Mouse (Mus musculus) thymus, postnatal 14 days (tissue): ENCODE results near the gene Trim2.

Experiments
- DNase-seq: peaks from one replicate; pipeline ENCODE4 v3.0.0; 2021

Gene Trim2

GRCm38 (mm10) chr3:84252776-84253654, 53.7 kb downstream of the Trim2 start:
- DNase-seq, result no peak

DNA sequence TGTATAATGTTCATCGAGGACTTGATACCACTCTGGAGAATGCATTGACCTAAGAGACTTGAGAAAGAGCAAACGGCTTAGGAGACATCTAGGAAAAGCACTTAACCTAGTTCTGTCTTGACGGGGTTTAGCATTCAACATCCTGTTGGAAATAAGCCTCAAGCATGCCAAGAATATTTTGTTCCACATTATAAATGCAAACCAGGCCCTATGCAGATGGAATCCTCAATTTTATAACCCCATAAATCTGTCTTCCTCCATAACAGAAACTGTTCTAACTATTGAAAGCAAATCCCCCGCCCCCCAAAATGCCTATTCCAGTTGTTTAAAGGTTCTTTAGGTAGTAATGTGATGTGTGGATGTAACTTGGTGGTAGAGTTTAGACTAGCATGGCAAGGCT, 55.0 kb downstream of the Trim2 start:
- DNase-seq, result no peak

DNA sequence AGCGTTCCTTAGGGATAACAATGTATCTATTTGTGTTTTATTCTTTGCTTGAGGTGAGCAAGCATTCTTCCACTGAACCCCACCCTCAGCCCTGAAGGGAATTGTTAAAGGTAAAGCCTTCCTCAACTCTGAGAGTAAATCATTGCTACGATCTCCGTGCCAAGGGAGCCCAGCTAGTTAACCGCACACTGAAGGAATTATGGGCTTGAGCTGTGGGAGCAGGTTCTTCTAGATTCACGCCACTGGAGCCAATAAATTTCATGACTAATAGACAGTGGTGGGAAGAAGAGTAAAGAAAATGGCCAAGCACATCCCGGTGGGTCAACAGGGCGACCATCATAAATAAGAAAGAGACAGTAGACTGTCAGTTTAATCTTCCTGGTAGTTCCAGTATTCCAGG, 56.4 kb downstream of the Trim2 start:
- no peak for DNase-seq

DNA sequence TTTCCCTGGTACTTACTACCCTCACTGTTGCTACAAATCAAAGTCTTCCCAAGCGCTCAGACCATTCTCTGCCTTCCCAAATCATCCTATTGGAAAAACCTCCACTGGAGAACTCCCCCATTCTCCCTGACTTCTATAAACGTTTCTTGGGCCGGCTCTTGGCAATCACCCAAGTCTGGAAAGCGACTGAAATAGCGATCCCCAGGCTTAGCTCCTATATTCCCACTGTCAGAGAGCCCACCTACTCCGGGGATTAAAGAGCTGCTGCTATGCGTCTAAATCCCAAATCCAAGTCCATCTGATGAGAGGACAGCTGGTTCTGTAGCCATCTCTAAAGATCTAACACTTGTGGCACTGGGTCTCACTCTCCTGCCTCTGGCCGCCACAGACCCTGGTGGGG, 58.9 kb downstream of the Trim2 start:
- DNase-seq, result no peak

- no peak for DNase-seq
Observed at GRCm38 (mm10) chr3:84246421-84246861, 60.2 kb downstream of the Trim2 start.

GRCm38 (mm10) chr3:84243116-84243515, 63.6 kb downstream of the Trim2 start:
- no peak for DNase-seq

GRCm38 (mm10) chr3:84242497-84242896, 64.2 kb downstream of the Trim2 start:
- no peak for DNase-seq

- no peak for DNase-seq
Observed at GRCm38 (mm10) chr3:84241098-84241497, 65.6 kb downstream of the Trim2 start.

- DNase-seq, result no peak
Observed at GRCm38 (mm10) chr3:84235420-84236304, 71.0 kb downstream of the Trim2 start.

GRCm38 (mm10) chr3:84234562-84234961, 72.1 kb downstream of the Trim2 start:
- DNase-seq, result no peak

GRCm38 (mm10) chr3:84233663-84234415, 72.8 kb downstream of the Trim2 start:
- DNase-seq, result no peak

DNA sequence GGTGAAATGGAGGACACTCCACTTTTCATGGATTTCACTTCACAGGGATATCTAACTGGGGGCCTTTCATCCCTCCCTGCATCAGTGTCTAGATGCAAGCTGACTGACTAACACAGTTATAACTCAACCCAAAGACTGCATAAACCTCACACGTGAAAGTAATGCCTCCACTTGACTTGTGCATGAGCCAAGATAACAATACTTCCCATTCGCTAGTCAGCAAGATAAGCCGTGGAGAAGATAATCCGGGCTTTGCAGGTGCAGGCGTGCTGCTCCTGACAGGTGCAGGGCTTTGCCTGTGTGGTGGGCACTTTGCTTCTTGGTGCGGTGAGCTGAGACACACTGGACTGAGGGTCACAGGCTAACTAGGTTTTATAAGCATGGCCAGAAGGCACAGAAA, 74.4 kb downstream of the Trim2 start:
- no peak for DNase-seq

DNA sequence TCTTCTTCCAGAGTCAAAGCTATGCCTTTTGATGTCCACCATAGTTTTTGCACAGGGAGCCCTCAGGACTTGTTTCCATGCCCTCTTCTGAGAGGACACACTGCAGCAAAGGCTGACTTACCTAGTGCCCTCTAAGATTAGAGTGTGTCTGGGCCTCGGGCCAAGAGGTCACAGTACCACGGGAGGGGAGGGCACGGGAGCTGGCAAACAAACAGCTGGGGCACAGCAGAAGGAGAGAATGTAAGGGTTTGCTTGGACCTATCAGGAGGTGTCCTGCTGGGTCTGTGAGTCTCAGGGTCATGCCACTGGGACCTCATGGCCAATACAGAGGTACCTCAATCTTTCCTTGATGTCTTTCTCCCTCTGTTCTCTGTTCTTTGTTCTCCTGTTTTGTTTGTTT, 75.7 kb downstream of the Trim2 start:
- no peak for DNase-seq

DNA sequence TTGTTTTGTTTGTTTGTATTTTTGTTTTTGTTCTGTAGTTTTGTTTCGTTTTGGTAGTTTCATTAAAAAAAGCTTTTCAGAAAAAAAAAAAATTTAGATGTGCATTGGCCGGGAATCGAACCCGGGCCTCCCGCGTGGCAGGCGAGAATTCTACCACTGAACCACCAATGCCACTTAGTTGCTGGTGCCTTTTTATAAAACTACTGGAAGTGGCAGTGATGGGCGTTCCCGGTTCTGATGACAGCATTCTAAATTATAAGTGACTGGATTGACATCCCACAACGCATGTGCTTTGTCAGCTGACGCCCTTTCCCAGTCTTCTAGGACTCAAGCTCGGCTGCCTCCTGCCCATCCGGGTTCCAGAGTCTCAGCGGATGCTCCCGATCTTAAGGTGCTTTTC, 77.8 kb downstream of the Trim2 start:
- DNase-seq, result peak; percentile 51

DNA sequence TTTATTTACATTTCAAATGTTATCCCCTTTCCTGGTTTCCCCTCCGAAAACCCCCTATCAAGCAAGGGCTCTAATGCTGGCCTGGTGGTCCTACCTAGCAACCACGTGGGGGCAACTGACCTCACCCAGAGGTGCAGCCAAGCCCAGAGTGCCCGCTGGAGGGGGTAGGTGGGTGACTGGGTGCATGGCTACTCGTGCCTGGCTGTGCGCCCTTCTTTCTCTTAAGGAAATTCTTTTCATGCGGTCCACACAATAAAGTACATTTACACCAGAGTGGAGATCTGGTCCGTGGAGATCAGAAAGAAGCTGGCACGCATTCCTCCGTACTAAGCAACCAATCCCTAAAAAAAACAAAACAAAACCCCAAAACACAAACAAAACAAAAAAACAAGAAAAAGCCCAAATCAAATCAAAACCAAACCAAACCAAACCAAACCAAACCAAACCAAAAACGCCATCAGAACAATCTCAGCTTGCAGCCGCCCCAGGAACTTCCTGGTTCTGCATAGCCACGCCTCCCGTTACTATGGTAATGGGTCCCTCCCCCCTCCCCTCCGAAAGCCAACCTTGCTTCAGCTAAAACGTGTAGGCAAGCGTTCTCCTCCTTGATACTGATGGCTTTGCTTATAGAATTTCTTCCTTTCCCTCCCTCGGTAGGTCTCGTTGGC, 78.3 kb downstream of the Trim2 start:
- peak; percentile 78 for DNase-seq

DNA sequence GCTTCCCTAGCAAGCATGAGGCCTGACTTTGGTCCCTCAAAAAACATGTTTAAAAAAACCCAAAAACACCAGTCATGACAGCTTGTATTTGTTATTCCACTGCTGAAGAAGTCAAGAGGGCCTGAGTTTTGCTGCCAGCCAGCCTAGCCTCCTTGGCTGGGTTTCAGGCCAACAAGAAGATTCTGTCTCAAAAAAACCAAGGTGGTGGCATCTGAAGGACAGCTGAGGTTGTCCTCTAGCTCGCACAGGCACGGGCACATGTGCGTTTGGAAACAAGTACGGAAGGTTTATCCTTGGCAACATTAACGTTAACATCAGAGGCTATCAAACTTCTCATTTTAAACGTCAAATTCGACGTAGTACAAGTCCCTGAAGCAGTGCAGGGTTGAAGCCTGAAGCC, 79.0 kb downstream of the Trim2 start:
- DNase-seq, result no peak

DNA sequence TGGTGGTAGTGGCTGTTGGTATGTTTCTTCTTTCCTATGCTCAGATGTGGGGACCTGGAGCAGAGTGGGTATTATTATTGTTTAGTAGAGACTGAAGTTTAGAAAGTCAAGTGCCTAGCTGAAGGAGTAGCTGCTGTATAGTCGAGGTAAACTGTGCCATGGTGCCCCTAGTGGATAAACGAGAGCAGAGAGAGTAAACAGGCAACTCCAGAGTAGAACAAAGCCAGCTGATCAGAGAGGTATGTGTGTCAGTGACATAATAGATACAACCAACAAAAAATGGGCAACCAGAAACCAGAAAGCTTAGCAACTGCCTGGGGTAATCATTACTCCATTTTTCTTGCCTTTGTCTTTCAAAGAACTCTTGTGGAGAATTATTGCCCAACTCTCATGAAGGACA, 81.7 kb downstream of the Trim2 start:
- DNase-seq, result peak; percentile 25

GRCm38 (mm10) chr3:84220748-84221147, 85.9 kb downstream of the Trim2 start:
- DNase-seq, result peak; percentile 8

- no peak for DNase-seq
Observed at GRCm38 (mm10) chr3:84220326-84220725, 86.4 kb downstream of the Trim2 start.

DNA sequence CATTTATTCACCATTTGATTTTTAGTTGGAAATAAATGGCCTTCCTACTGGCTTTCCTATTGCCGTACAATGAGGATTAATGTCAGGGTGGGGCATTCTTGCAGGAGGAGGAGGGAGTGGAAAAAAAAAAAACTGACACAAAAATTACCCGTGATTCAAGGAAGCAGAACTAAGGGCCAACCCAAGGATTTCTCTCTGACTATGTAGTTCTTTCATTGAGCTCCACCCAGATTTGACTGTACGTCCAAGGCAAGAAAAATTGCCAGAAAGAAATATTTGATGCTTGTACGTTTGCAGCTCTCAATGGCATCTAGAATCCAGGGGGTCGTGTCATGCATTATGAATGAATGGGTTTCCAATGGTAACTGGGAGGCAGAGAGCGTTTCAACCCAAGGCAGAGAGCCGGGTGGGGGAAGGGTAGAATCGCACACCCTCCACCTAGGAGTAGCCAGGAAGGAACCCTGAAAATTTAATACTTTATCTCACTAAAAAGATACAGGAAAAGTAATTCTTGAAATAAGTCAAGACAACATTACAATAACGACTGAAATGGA, 86.9 kb downstream of the Trim2 start:
- no peak for DNase-seq

- no peak for DNase-seq
Observed at GRCm38 (mm10) chr3:84219166-84219710, 87.4 kb downstream of the Trim2 start.

DNA sequence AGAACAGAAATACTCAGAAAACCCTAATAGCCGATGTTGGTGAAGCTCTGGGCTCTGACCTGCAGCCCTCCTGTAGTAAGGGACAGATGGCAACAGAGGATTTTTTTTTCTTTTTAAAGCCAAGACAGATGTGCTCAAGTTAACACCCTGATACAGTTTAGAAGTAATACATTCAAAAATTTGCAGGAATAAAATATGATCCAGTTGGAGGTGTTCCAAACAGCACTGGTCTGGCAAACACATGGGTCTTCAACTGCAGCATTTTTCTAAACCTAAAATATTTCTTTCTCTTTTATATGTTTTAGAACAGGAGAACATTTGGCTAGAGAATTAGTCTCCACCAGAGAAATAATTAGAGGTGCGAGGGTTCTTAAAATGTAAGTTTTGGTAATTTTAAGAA, 88.2 kb downstream of the Trim2 start:
- no peak for DNase-seq
